Mouse (Mus musculus): ENCODE data around the gene Serpinb8.

The Serpinb8 gene

GRCm38 (mm10) chr1:107589691-107590470 lies at the start of gene Serpinb8:
Serpinb8 (plus strand) TSS chr1:107590006.
- DNase-seq: no peak

DNA sequence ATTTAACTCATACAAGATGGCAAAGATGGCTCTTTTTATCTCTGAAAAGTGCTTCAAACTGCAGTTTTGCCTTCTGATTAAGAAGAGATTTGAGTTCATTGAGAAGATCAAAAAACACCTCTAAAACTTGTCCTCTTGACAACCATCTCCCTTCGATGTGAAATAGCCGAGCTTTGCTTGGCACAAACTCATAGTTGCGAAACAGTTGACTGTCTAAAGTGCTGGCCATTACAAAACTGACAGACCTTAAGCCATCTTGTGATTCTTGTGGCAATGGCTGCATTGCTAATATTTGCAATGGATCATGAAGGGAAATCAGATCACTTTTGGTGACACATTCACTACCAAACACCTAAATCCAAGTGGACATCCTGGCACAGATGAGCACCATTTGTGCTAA lies 30.3 kb upstream of the Serpinb8 start:
- DNase-seq: no peak

- DNase-seq: no peak
These were observed 27.7 kb upstream of the Serpinb8 start for GRCm38 (mm10) chr1:107562110-107562509.

DNA sequence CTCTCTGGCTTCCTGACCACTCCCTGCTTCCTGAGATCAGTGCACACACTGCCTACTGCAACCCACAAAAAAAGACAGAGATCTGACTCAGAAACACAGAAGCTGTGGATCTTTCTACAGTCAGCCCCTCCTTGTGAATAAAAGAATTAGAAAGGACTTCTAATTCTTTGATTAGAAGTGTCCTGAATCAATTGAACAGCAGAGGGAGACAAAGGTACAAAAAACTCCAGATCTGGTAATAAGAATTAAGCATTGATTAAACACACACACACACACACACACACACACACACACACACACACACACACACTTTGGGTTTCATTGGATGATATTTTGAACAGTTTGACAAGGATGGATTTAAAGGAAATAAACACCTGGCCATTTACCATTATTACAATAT lies 24.2 kb upstream of the Serpinb8 start:
- no peak for DNase-seq

GRCm38 (mm10) chr1:107576094-107576493 lies 13.7 kb upstream of the Serpinb8 start:
- no peak for DNase-seq

- DNase-seq: no peak
These were observed 12.3 kb upstream of the Serpinb8 start for GRCm38 (mm10) chr1:107577514-107577913.

DNA sequence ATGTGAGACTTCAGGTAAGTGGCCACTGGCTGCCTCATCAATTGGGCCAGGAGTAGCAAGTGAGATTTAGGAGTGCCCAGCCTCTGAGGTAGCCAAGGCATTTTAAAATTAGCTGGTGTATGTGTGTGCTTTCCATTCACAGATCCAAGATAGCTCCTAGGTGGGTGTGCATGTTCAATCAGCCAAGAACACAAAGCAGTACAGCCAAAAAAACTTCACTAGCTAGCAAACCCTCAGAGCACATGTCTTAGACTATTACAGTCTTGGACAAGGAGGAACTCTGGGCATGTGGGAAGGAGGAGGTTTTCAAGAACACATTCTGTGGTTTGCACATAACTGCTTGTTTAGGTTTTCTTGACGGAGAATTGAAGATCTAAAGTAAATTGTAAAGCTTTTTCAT lies 8.6 kb upstream of the Serpinb8 start:
- no peak for DNase-seq

DNA sequence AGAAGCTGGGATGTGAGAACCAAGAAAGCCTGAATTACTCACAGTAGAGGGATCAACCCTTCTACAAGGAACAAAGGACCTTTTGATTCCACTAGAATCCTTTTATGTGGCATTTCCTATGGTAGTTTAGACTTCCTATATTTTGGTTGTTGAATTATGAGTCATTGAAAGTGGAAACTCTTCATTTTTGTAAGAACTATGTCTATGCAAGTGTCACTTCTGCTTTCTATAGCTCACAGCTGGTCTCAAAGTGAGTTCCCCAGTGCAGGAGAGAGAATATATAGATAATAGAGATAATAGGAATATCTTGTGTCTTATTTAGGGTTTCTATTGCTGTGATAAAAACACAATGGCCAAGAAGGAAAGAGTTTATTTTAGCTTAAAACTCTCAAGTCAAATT lies 6.9 kb upstream of the Serpinb8 start:
- DNase-seq: no peak

DNA sequence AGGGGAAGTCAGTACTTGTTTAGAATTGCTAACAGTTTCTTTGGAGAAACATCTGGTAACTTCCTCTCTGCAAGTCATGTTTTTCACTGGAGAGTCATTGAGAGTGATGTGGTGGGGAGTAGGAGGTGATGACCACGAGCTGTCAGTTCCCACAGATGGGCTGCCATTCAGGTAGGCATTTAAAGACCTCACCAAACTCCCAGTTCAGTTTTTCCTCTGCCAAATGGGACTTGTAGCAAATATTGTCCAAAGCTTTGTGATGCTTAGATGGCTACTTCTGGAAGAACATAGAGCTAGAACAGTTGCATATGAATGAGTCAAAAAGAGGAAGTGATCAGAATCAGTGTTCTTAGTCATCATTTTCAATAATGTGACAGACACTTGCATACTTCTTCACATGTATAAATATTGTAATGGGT lies 5.8 kb upstream of the Serpinb8 start:
- DNase-seq: no peak

- no peak for DNase-seq
These were observed 4.9 kb upstream of the Serpinb8 start for GRCm38 (mm10) chr1:107584932-107585331.

- DNase-seq: no peak
These were observed 3.6 kb upstream of the Serpinb8 start for GRCm38 (mm10) chr1:107586196-107586595.

GRCm38 (mm10) chr1:107588206-107588605 lies 1.6 kb upstream of the Serpinb8 start:
- DNase-seq: no peak

GRCm38 (mm10) chr1:107588642-107589041 lies 1.2 kb upstream of the Serpinb8 start:
- no peak for DNase-seq

GRCm38 (mm10) chr1:107592644-107593043 lies 2.8 kb downstream of the Serpinb8 start:
- no peak for DNase-seq

DNA sequence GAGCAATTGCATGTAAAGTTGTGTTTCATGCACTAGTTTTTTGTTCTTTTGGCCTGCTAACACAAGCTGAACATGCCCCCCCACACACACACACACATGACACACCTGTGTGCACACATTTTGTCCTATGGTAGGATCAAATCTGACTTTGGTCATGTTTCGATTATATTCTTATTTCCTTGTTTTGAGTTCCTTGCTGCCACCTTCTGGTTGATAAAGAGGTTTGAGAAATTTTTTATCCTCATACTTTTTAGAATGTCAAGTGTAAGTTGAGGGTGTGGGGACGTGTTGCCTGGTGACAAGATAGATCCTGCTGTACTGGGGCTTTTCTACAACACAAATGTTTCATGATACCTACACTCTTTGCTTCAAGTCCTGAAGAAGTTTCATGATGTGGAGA lies 3.7 kb downstream of the Serpinb8 start:
- no peak for DNase-seq

GRCm38 (mm10) chr1:107596874-107597273 lies 7.1 kb downstream of the Serpinb8 start:
- no peak for DNase-seq

GRCm38 (mm10) chr1:107598476-107598875 lies 8.7 kb downstream of the Serpinb8 start:
- DNase-seq: no peak

GRCm38 (mm10) chr1:107608942-107609341 lies 19.1 kb downstream of the Serpinb8 start:
- DNase-seq: no peak

DNA sequence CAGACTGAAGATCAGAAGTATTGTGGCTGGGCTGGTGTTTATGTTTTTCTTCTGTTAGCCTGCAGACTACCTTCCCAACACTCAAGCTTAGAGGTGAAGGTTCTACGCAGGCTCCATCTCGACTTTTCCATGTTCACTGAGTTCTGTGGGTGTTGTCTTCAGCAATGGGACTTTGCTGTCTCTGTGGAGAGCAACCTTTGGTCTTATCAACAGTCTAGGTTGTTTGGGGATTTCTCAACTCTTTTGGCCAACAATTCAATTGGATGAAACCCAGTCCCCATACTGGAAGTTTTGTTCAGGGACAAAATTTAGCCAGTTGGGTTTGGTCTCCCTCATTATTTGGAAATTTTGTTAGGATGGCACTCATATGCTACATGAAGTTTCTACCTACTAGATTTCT lies 24.3 kb downstream of the Serpinb8 start:
- no peak for DNase-seq

- no peak for DNase-seq
These were observed 32.2 kb downstream of the Serpinb8 start for GRCm38 (mm10) chr1:107622017-107622416.

DNA sequence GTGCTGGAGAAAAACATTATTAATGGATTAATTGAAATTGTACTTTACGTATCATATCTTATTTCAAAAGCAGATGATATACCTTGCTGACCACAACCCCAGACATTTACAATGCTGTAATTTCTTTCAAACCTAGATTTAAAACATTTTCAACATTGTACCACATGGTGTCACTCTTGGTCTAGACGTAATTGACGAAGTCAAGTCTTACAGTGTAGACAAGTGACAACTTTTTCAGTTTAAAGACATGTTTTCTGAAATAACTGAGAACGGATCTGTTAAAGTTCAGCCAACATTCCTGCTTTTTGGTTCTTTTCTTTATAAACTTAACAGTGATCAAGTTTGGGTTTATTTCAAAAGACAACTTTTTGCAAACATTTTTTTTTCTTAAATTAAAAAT lies 46.1 kb downstream of the Serpinb8 start:
- DNase-seq: no peak

- no peak for DNase-seq
These were observed 48.2 kb downstream of the Serpinb8 start for GRCm38 (mm10) chr1:107638056-107638455.

- no peak for DNase-seq
These were observed 48.7 kb downstream of the Serpinb8 start for GRCm38 (mm10) chr1:107638459-107638858.

- DNase-seq: no peak
These were observed 52.8 kb downstream of the Serpinb8 start for GRCm38 (mm10) chr1:107642457-107643118.

- no peak for DNase-seq
These were observed 55.3 kb downstream of the Serpinb8 start for GRCm38 (mm10) chr1:107645086-107645485.

All from thymus, postnatal 25 days (tissue).